Mouse (Mus musculus) thymus, postnatal 36 days (tissue): ENCODE measurements around the gene Isoc2a.
"Not testable (repeated sequence)": the region's sequence is repeated elsewhere in the genome, so short reads cannot be mapped to it uniquely, and the experiment has no call there.

Experiments
- DNase-seq, 2 experiments: peaks; one replicate each; pipeline ENCODE4 v3.0.0; 2022; ENCODE audit warnings: mixed read lengths in 2 of 2

Isoc2a gene

DNA sequence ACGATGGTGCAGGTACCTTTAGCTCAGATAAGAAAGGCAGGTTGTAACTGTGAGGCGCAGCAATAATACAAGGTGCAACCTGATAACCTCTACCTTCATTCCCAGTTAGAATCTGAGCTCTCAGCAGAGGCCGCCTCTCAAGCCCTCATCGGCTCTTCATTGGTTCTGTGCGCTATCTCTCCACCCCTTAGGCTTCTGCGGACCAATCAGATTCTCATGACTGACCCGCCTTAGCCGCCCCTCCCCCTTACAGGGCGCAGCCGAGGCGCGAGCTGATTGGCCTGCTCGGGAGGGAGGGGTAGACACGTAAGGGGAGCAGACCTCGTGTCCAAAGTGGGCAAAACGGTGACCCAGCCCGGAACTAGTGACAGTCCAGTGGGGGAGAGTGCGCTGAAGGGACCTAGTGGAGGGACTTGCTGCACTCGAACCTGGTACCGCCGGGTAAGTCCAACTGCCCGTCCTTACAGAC lies at the start of gene Isoc2a:
Gene Isoc2a (plus strand): TSS at position 401 of the 469 bp plus-strand sequence.
- peak; percentile 83 to 90 for DNase-seq

DNA sequence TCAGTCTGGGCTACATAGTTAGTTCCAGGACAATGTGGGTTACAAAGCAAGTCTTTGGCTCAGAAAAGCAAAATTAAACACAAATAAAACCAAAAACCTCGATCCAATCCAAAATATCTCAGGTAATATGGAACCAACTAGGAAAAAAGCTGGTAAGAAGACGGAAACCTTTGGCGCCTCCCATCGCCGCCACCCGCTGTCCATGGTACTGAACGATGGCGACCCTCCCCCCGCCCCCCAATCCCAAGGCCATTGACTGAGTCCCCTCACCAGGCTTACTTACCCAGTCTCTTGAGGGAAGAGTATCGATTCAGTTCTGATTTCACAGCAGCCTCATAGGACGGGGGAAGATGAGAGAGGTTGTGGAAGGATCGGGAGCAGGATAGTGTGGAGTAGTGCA lies 46.5 kb upstream of the Isoc2a start:
- DNase-seq = no peak

GRCm38 (mm10) chr7:4835631-4836327 lies 41.2 kb upstream of the Isoc2a start:
- no peak for DNase-seq

DNA sequence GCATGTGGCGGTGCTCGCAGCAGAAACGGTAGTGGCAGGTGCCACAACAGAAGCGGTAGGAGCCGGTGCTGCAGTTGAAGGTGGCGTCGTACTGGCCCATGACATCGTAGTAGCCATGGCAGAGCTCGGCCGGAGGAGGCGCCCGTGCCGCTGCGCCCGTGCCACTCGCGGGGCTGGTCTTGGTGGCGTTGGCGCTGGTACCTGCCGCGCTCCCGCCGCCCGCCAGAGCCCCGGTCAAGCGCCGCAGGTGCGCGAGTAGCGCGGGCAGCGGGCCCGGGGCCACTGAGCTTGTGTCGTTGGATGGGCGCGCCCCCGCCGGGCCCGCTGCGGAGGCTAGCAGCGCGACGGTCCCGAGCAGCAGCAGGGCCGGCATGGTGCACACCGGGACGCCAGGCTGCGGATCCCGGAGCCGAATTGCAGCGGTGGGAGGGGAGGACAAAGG lies 40.6 kb upstream of the Isoc2a start:
- peak; percentile 60 to 67 for DNase-seq

GRCm38 (mm10) chr7:4837639-4838038 lies 39.3 kb upstream of the Isoc2a start:
- no peak for DNase-seq

- no peak for DNase-seq
Observed at GRCm38 (mm10) chr7:4842077-4842476, 34.9 kb upstream of the Isoc2a start.

- peak in 1 of 2 experiments; percentile 32 for DNase-seq
Observed at GRCm38 (mm10) chr7:4842634-4843131, 34.3 kb upstream of the Isoc2a start.

DNA sequence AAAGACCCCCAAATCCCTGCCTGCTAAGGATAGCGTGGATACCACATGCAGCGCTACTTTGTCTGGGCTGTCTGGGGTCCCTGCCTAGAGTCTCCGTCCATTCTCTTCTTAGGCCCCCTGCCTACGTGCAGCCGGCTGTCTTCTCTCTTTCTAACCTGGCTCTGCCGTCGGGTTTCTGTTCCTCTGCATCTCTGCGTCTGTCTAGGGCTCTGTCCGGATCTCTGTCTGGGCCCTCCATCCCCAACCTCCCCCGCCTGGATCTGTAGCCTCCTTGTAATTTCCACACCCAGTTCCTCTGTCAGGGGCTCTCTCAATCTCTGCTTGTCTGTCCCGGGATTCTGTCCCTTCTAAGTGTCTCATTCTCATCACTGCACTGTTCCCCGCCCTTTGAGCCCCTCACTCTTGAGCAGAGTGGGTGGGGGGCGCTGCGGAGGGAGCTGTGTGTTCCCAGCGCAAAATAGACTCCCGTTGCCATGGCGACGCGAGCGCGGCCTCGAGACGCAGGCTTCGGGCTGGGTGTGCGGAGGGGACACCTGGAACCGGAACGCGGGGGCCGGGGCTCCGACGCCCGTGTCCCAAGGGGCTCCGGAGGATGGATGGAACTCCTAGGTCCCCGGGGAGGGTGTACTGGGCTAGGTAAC lies 33.2 kb upstream of the Isoc2a start:
- DNase-seq = no peak

DNA sequence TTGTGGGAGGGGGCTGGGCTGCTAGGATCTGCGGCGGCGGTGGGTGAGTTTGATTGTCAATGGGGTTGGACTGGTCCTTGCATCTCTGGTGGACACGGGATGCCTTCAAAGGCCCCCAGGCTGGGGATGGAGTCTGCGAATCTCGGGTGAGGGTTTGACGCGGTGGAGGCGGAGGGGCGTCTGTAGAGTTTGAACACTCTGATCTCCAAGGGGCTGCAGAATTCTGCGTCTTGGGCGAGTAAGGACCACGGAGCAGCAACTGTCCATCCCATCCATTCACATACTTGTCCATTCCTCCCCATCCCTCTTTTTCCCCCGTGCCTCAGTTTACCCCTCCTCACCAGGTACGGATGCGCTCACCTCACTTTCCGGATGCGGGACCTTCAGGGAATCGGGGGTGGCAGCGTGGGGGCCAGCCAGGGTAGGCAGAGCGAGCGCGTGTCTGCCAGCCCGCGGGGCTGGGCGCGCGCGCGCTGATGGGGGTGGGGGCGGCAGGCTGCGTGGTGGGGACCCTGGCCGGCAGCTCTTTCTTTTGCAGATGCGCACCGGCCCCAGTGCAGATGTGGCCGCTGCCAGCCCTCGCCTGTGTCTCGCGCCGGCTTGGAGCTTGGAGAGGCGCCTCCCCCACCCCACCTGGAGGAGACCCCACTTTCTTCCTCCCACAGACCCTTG lies 32.6 kb upstream of the Isoc2a start, which contains the start of gene Shisa7:
Gene Shisa7 (minus strand): TSS at position 452 of the 672 bp plus-strand sequence.
- no peak for DNase-seq

- no peak for DNase-seq
Observed at GRCm38 (mm10) chr7:4844917-4845309, 32.0 kb upstream of the Isoc2a start.

DNA sequence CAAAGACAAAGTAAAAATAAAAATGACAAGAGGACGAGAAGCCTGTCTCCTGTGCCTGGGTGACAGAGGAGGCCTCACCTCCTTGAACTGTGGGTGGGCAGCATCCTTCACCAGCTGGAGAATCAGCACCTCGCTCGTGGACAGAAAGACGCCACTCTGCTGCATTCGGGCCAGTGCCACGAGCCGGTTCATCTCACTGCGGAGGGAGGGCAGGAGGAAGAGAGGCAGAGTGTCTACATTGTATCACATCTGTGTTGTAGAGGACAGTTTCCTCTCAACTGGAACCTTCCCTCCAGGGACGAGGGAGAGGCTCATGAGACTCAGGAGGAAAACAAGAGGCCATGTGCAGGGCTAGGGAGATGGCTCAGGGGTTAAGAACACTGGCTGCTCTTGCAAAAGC lies 27.6 kb upstream of the Isoc2a start:
- DNase-seq = no peak

GRCm38 (mm10) chr7:4850621-4851314 lies 26.2 kb upstream of the Isoc2a start:
- no peak for DNase-seq

- DNase-seq = no peak
Observed at GRCm38 (mm10) chr7:4851315-4851688, 25.7 kb upstream of the Isoc2a start.

DNA sequence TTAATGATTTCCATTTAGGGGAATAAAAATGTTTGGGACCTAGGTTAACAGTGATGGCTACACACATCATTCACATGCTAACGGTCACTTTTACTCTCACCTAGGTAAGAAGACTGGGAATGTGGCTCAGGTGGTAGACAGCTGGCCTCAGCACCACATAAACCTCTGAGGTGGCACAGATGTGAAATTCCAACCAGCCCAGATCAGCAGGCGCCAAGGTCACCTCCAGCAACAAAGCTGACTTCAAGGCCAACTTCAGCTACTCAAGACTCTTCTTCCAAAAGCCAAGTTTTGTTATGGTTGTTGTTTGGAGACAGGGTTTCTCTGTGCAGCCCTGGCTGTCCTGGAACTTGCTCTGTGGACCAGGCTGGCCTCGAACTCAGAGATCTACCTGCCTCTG lies 23.3 kb upstream of the Isoc2a start:
- DNase-seq = no peak

DNA sequence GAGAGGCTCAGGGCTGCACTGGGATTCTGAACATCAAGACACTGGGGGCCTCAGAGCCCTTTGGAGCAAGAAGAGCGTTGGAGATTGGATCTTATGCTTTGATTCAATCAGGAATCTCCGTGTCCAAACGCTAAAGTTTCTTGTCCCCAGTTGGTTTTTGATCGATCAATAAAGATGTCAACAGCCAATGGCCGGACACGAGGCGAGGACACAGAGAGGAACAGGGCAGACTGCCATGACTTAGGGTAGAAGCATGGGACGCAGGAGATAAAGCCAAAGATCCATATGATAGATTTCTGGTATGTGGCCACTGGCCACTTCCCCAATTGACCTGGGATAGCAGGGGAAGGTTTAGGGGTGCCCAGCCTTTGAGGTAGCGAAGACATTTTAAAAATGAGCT lies 20.4 kb upstream of the Isoc2a start:
- DNase-seq = no peak

- DNase-seq = no peak
Observed at GRCm38 (mm10) chr7:4857321-4857720, 19.6 kb upstream of the Isoc2a start.

DNA sequence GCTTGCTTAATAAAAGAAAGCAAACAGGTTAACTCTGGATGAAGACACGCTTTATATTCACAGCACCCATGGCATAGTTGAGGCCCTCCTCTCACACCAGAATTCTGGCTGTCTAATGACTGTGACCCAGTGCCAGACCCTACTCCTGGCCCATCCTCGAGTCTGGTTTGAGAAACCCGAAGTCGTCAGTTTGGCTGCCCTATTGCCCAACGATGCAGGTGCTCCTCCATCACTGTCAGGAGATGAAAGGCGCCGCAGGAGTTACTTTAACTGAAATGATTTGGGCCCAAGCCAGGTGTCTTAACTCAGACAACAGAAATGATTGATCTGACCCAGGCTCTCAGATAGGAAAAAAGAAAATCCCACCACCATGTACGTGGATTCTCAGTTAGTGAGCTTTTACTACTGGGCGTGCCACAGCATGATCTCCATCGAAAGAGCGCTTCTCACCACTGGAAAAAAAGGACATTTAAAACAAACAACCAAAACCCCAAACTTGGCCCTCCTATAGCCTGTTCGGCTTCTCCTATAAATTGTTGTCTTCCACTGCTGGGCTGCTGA lies 17.5 kb upstream of the Isoc2a start:
- DNase-seq = no peak

- DNase-seq = not testable (repeated sequence)
Observed at GRCm38 (mm10) chr7:4860926-4861325, 16.0 kb upstream of the Isoc2a start.

DNA sequence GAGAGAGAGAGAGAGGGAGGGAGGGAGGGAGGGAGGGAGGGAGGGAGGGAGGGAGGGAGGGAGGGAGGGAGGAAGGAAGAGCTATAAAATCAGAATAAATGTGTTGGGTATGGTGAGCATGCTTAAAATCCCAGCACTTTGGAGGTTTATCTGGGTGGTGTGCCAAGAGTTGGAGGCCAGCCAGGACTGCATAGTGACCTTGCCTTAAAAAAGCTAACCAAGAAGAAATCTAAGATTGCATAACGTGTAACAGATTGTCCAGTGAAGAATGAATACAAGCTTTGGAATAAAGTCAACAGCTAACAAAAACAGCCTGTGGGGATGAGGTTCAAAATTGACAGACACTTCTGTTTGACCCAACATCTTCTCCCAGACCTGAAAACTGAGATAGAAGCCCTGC lies 13.9 kb upstream of the Isoc2a start:
- no peak for DNase-seq

DNA sequence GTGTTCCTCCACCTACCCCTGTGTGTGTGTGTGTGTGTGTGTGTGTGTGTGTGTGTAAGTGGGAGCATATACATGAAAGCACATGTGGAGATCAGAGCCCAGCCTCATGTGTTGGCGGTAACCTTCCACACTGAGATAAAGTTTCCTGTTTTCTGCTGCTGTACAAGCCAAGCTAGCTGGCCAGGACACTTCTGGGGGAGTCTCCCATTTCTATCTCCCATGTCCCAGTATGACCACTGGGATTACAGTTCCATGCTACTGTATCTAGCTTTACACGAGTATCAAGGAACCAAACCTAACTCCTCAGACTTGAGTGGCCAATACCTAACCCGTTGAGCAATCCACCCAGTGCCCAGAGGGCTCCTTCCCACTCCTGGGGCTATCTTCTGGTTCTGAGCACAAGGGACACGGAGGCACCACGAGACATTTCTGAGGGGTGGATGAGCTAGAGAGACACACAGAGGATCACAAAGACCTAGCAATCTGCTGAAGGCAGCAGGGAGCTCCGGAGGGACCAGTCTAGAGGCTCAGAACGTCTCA lies 13.3 kb upstream of the Isoc2a start:
- no peak for DNase-seq

- no peak for DNase-seq
Observed at GRCm38 (mm10) chr7:4864130-4864845, 12.7 kb upstream of the Isoc2a start.

DNA sequence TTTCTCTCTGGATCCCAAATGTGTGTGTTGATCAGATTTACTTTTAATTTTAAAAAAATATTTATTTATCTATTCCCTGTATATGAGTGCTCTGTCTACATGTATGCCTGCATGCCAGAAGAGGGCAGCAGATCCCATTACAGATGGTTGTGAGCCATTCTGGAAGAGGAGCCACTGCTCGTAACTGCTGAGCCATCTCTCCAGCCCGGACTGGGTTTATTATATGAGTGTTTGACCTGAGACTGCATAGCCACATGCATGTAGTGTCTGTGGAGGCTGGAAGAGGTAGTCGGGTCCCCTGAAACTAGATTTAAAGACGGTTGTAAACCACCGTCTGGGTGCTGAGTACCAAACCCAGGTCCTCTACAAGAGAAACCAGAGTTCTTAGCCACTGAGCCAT lies 11.9 kb upstream of the Isoc2a start:
- peak; percentile 47 to 51 for DNase-seq
